In genomic region chr11:8433443-8433842, GRCm38 (mm10) we compare ENCODE assay signal across 16 mouse cellular contexts.
"Had no signal": no experiment of that assay in that cellular context is flagged by ENCODE, and none has a peak within 500 bp of the region (broad histone marks: within the 10 kb centered on the region; RNA-seq: fewer than 3 reads in every experiment).

No protein-coding gene starts in this region.

- H3K27me3 ChIP-seq: megakaryocyte, embryonic 14.5 days; midbrain, embryonic 13.5 days; midbrain, embryonic 15.5 days; neural tube, embryonic 13.5 days; stomach, embryonic 15.5 days had no signal

- H3K4me3 ChIP-seq: megakaryocyte, embryonic 14.5 days; midbrain, embryonic 13.5 days; midbrain, embryonic 15.5 days; neural tube, embryonic 13.5 days; stomach, embryonic 15.5 days had no signal

- ATAC-seq: midbrain, embryonic 13.5 days; midbrain, embryonic 15.5 days had no signal

- H3K9ac ChIP-seq: liver, embryonic 14.5 days; lung, embryonic 14.5 days; midbrain, embryonic 13.5 days; midbrain, embryonic 15.5 days; neural tube, embryonic 13.5 days; stomach, embryonic 15.5 days had no signal

- H3K4me2 ChIP-seq: lung, embryonic 14.5 days; midbrain, embryonic 11.5 days; midbrain, embryonic 13.5 days; midbrain, embryonic 15.5 days; neural tube, embryonic 13.5 days; stomach, embryonic 15.5 days had no signal

- H3K36me3 ChIP-seq: midbrain, embryonic 15.5 days had no signal

- H3K4me1 ChIP-seq: megakaryocyte, embryonic 14.5 days; midbrain, embryonic 13.5 days; midbrain, embryonic 15.5 days; neural tube, embryonic 13.5 days; stomach, embryonic 15.5 days had no signal

- DNase-seq: lung, embryonic 14.5 days; lung, postnatal 14 days; lung, postnatal 36 days; right cerebral cortex, postnatal 14 days; thymus, adult 2 months; thymus, postnatal 25 days; thymus, postnatal 4 days had no signal

- H3K9me3 ChIP-seq: midbrain, embryonic 13.5 days; midbrain, embryonic 15.5 days; neural tube, embryonic 13.5 days; stomach, embryonic 15.5 days had no signal

- H3K27ac ChIP-seq: liver, embryonic 14.5 days; macrophage; midbrain, embryonic 13.5 days; midbrain, embryonic 15.5 days; neural tube, embryonic 13.5 days; stomach, embryonic 15.5 days; stomach, postnatal 0 days had no signal
